Mouse (Mus musculus): Measurements from ENCODE around the gene Mtpn. TPM values are rescaled to one million over a fixed set of nuclear protein-coding genes. Genes with fewer than 3 reads are reported as not detected.

The Mtpn gene
- polyA plus RNA-seq, 1 experiment from 2014 or later: 171 TPM

- no peak overlapping the region for H3K9ac ChIP-seq (replicated peaks; ENCODE audit: low read depth, low read length)
- H3K4me1 ChIP-seq (ENCODE audit: control insufficient read depth, insufficient read depth, low read length): no peaks in the 10 kb centered on the region
- WGBS: 81% methylated on average over 5 of the region's 5 CpGs
- no peaks in the 10 kb centered on the region for H3K9me3 ChIP-seq (ENCODE audit: control insufficient read depth, low read length)
- no peaks in the 10 kb centered on the region for H3K36me3 ChIP-seq (ENCODE audit: control insufficient read depth, insufficient read depth, low read length)
- H3K4me2 ChIP-seq (ENCODE audit: low read depth, low read length): no peak overlapping the region
- H3K27ac ChIP-seq (ENCODE audit: low read depth, low read length): no peak overlapping the region
- no peak for ATAC-seq (ENCODE audit: low read depth)
- no peaks in the 10 kb centered on the region for H3K27me3 ChIP-seq (ENCODE audit: control insufficient read depth, insufficient read depth, low read length)
- H3K4me3 ChIP-seq (ENCODE audit: low read depth, low read length): no peak overlapping the region
Observed at GRCm38 (mm10) chr6:35463450-35464395, 76.0 kb downstream of the Mtpn start.

GRCm38 (mm10) chr6:35462484-35462883 lies 77.2 kb downstream of the Mtpn start:
- Histone ChIP-seq H3K4me3 (ENCODE audit: low read depth, low read length) (no peak overlapping the region), H3K4me2 (ENCODE audit: low read depth, low read length) (no peak overlapping the region), H3K36me3 (ENCODE audit: control insufficient read depth, insufficient read depth, low read length) (no peaks in the 10 kb centered on the region), H3K4me1 (ENCODE audit: control insufficient read depth, insufficient read depth, low read length) (no peaks in the 10 kb centered on the region), H3K9ac (replicated peaks; ENCODE audit: low read depth, low read length) (no peak overlapping the region), H3K9me3 (ENCODE audit: control insufficient read depth, low read length) (no peaks in the 10 kb centered on the region), H3K27me3 (ENCODE audit: control insufficient read depth, insufficient read depth, low read length) (no peaks in the 10 kb centered on the region), H3K27ac (ENCODE audit: low read depth, low read length) (no peak overlapping the region)
- 93% methylated on average over 1 of the region's 1 CpGs for WGBS
- ATAC-seq (ENCODE audit: low read depth): no peak

Small RNA genes within 50 kb of the gene (microRNA-seq; reads per million reads assigned to microRNA genes)
- gene Gm23053: not detected

Other genes starting within 250 kb of the Mtpn start
- gene Slc13a4, start 231.8 kb downstream of the Mtpn start, polyA plus RNA-seq (2014; fragmentation: Nextera tagmentation; extraction: Ambion mirVana): 0.15 and 3.1 TPM in 2 replicates
- gene Fam180a, start 213.7 kb downstream of the Mtpn start, polyA plus RNA-seq (2014; fragmentation: Nextera tagmentation; extraction: Ambion mirVana): 0.93 TPM in 1 of 2 replicates, not detected in the other

Measured in neural tube, embryonic 14.5 days (tissue).